Mouse (Mus musculus): ENCODE data around the gene Pik3cg.

DNA sequence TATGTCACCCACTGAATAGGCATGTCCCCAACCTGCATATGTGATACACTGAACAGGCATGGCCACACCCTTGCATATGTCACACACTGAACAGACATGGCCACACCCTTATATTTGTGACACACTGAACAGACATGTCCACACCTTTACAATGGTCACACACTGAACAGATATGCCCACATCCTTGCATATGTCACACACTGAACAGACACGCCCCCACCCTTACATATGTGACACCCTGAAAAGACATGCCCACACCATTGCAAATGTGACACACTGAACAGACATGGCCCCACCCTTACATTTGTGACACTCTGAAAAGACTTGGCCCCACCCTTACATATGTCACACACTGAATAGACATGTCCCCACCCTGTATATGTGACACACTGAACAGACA is 35.1 kb upstream of the Pik3cg start:
- TF ChIP-seq POLR2A (IDR thresholded peaks at IDR 0.05; ENCODE audit: insufficient read depth, low read depth, low read length), result no peak
- no peak for TF ChIP-seq EP300 (IDR thresholded peaks at IDR 0.05; ENCODE audit: insufficient read depth, low read depth, low read length)
- TF ChIP-seq CTCF (IDR thresholded peaks at IDR 0.05), result no peak

Measured in heart, adult 2 months (tissue).